Mouse (Mus musculus) liver, embryonic 12.5 days (tissue): ENCODE data around the gene Mettl7a3. TPM values are rescaled to one million over a fixed set of nuclear protein-coding genes. Genes with fewer than 3 reads are reported as not detected.
"Not testable (repeated sequence)": the region's sequence is repeated elsewhere in the genome, so short reads cannot be mapped to it uniquely, and the experiment has no call there.

Source experiments
- ATAC-seq: fragments of 200-750 bp; cut with Nextera tagmentation; 2 replicates; pipeline ENCODE4 v1.8.0; 2017; ENCODE audit warnings: moderate number of reproducible peaks, mild to moderate bottlenecking, moderate library complexity
- H3K27ac ChIP-seq: fragments of 300-500 bp; sonication (generic); 2 replicates; pipeline ENCODE4 v1.5.1; 2016; ENCODE audit warnings: mild to moderate bottlenecking
- H3K27me3 ChIP-seq: fragments of 300-500 bp; sonication (generic); replicated peaks from 2 replicates; pipeline ENCODE4 v1.6.1; 2016; ENCODE audit warnings: mild to moderate bottlenecking, moderate library complexity
- H3K36me3 ChIP-seq: fragments of 300-500 bp; sonication (generic); 2 replicates; pipeline ENCODE4 v1.6.1; 2016; ENCODE audit warnings: mild to moderate bottlenecking, moderate library complexity
- H3K4me1 ChIP-seq: fragments of 300-500 bp; sonication (generic); 2 replicates; pipeline ENCODE4 v1.6.1; 2016
- H3K4me2 ChIP-seq: fragments of 300-500 bp; sonication (generic); 2 replicates; pipeline ENCODE4 v1.6.1; 2016; ENCODE audit warnings: mild to moderate bottlenecking, moderate library complexity
- H3K4me3 ChIP-seq: fragments of 300-500 bp; sonication (generic); 2 replicates; pipeline ENCODE4 v1.5.1; 2016; ENCODE audit warnings: mild to moderate bottlenecking, moderate library complexity
- H3K9ac ChIP-seq: fragments of 300-500 bp; sonication (generic); 2 replicates; pipeline ENCODE4 v1.6.1; 2016; ENCODE audit warnings: mild to moderate bottlenecking, moderate library complexity
- H3K9me3 ChIP-seq: fragments of 300-500 bp; sonication (generic); replicated peaks from 2 replicates; pipeline ENCODE4 v1.6.1; 2016; ENCODE audit warnings: mild to moderate bottlenecking, moderate library complexity
- WGBS: fragments of 180-500 bp; shearing (Covaris S2); methylation state at CpG from one replicate; pipeline ENCODE4 v1.1.7; 2016; ENCODE audit not compliant: insufficient replicate concordance; 5-methylcytosine and 5-hydroxymethylcytosine counted together
- polyA plus RNA-seq: library from polyadenylated mRNA; unstranded; fragments of >200 nt; fragmentation: Nextera tagmentation; extraction: Ambion mirVana; gene quantifications from 2 replicates; pipeline ENCODE4 v1.2.1, GENCODE M21; 2016

Gene Mettl7a3
- polyA plus RNA-seq, 1 experiment from 2014 or later, result not detected

GRCm38 (mm10) chr15:100312346-100312745 lies 22.4 kb upstream of the Mettl7a3 start:
- H3K27ac ChIP-seq, result no peak overlapping the region
- H3K9ac ChIP-seq, result no peak overlapping the region
- H3K27me3 ChIP-seq, result no peaks in the 10 kb centered on the region
- whole genome bisulfite sequencing, result 56% methylated on average over 2 of the region's 2 CpGs
- ATAC-seq, result no peak
- H3K4me1 ChIP-seq, result peaks cover 15% of the 10 kb centered on the region
- no peak overlapping the region for H3K4me3 ChIP-seq
- no peak overlapping the region for H3K4me2 ChIP-seq
- no peaks in the 10 kb centered on the region for H3K9me3 ChIP-seq
- peaks cover 13% of the 10 kb centered on the region for H3K36me3 ChIP-seq

DNA sequence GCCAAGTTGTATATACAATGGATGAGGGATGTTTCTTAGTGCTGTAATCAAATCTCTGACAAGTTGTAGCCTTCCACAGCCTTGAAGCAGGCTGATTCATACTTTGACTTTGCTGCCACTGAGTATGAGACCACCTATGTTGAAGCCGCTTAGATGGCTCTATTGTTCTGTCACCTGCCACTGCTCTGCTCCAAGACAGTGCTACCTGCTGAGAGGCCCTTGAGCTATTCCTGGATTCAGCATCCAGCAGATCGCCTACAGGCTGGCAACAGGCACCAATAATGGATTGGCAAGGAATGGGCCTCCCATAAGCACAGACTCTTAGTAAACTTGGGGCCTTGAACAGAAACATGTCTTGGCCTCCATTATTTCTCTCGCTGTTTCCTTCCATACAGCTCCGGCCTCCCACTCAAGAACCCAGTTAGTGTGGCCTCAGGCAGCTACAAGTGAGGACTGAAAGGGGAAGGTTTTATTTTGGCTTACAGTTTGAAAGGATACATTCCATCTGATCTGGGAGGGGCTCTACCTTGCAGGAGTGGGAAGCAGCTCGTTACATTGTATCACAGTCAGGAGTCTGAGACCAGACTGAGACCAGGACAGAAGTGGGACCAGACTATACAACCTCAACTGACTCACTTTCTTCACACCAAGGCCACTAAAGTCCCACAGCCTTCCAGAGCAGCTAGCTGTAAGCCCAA lies 20.1 kb upstream of the Mettl7a3 start:
- no peak overlapping the region for H3K4me3 ChIP-seq
- no peak overlapping the region for H3K4me2 ChIP-seq
- H3K27ac ChIP-seq, result no peak overlapping the region
- H3K27me3 ChIP-seq, result no peaks in the 10 kb centered on the region
- H3K36me3 ChIP-seq, result peaks cover 13% of the 10 kb centered on the region
- H3K4me1 ChIP-seq, result peaks cover 12% of the 10 kb centered on the region
- no peaks in the 10 kb centered on the region for H3K9me3 ChIP-seq
- WGBS, result 86% methylated on average over 5 of the region's 5 CpGs
- ATAC-seq, result no peak
- H3K9ac ChIP-seq, result no peak overlapping the region

DNA sequence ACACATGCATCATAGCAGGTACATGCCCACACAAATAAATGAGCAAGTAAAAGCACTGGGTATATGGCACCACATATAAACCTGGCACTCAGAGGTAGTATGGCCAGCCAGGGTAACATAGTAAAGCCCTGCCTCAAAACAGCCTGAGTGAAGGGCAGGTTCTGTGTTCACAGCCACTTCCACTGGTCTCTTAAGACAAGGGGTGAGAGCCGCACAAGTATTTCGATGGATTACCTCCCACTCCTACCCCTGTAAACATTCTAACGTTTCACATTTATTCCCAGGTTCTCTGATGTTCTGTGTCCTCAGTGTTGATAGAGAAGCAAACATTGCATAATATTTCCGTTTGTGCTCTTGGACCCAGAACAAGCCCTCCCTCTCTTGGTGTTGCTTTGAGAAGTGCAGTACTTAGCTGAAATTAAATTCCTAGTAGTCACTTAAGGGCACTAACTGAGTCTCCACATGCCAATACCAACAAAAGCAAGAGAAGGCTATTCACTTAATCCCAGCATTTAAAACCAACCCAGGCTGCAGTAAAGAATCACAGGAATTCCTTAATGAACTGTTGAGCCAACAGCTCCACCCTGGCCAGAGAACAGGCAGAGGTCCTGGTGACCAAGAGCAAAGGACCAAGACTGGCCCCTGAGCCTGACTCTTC lies 16.6 kb upstream of the Mettl7a3 start:
- not testable (repeated sequence) for H3K36me3 ChIP-seq, H3K4me3 ChIP-seq, H3K9me3 ChIP-seq, H3K4me2 ChIP-seq, H3K4me1 ChIP-seq, ATAC-seq, H3K27me3 ChIP-seq, H3K27ac ChIP-seq, H3K9ac ChIP-seq
- WGBS, result 52% methylated on average over 4 of the region's 4 CpGs

- Histone ChIP-seq H3K27me3 (no peaks in the 10 kb centered on the region), H3K27ac (no peak overlapping the region), H3K4me2 (no peak overlapping the region), H3K9me3 (no peaks in the 10 kb centered on the region), H3K4me3 (no peak overlapping the region), H3K9ac (no peak overlapping the region), H3K36me3 (peaks cover 2% of the 10 kb centered on the region), H3K4me1 (peaks cover 14% of the 10 kb centered on the region)
- ATAC-seq, result no peak
- 50% methylated on average over 1 of the region's 1 CpGs for WGBS
Measured at GRCm38 (mm10) chr15:100319884-100320283, 14.8 kb upstream of the Mettl7a3 start.

- no peak overlapping the region for H3K9ac ChIP-seq
- ATAC-seq, result no peak
Measured at GRCm38 (mm10) chr15:100320295-100320905, 14.3 kb upstream of the Mettl7a3 start.

GRCm38 (mm10) chr15:100321134-100321533 lies 13.6 kb upstream of the Mettl7a3 start:
- H3K27ac ChIP-seq, result no peak overlapping the region
- WGBS, result 49% methylated on average over 5 of the region's 5 CpGs
- no peaks in the 10 kb centered on the region for H3K36me3 ChIP-seq
- H3K9ac ChIP-seq, result no peak overlapping the region
- no peaks in the 10 kb centered on the region for H3K9me3 ChIP-seq
- ATAC-seq, result no peak
- no peak overlapping the region for H3K4me3 ChIP-seq
- H3K4me2 ChIP-seq, result no peak overlapping the region
- H3K4me1 ChIP-seq, result peaks cover 14% of the 10 kb centered on the region
- H3K27me3 ChIP-seq, result 0 out of 2 replicates have a peak, but pooled peaks cover 2% of the 10 kb centered on the region

More at GRCm38 (mm10) chr15:100320295-100320905, 14.3 kb upstream of the Mettl7a3 start:
- WGBS, result 57% methylated on average over 9 of the region's 9 CpGs
- Histone ChIP-seq H3K27ac (no peak overlapping the region), H3K36me3 (no peaks in the 10 kb centered on the region), H3K4me3 (no peak overlapping the region), H3K4me2 (no peak overlapping the region), H3K4me1 (peaks cover 14% of the 10 kb centered on the region), H3K9me3 (no peaks in the 10 kb centered on the region), H3K27me3 (no peaks in the 10 kb centered on the region)

DNA sequence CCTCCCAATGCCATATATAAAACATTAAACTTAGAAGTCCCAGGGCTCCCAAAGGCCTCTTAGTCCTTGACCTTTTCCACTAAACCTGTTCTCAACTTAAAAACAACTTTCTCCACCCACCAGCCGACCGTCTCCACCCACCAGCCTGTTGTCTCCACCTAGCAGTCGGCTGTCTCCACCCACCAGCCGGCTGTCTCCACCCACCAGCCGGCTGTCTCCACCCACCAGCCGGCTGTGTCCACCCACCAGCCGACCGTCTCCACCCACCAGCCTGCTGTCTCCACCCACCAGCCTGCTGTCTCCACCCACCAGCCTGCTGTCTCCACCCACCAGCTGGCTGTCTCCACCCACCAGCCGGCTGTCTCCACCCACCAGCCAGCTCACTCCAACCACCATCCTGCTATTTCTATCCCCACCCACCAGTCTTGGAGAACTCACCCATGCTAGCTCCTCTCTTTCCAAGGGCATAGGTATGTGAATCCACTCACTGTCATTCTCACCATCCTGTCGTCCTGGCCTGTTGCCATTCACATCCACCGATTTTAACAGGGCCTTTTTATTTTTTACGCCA lies 10.6 kb upstream of the Mettl7a3 start:
- ATAC-seq, result peak; percentile 54; the same call in 1 of the 2 replicates
- Histone ChIP-seq H3K9me3 (no peaks in the 10 kb centered on the region), H3K27ac (no peak overlapping the region), H3K9ac (no peak overlapping the region), H3K4me2 (no peak overlapping the region), H3K27me3 (0 out of 2 replicates have a peak, but pooled peaks cover 5% of the 10 kb centered on the region), H3K4me3 (no peak overlapping the region), H3K4me1 (peaks cover 14% of the 10 kb centered on the region), H3K36me3 (no peaks in the 10 kb centered on the region)
- 49% methylated on average over 12 of the region's 12 CpGs for WGBS

DNA sequence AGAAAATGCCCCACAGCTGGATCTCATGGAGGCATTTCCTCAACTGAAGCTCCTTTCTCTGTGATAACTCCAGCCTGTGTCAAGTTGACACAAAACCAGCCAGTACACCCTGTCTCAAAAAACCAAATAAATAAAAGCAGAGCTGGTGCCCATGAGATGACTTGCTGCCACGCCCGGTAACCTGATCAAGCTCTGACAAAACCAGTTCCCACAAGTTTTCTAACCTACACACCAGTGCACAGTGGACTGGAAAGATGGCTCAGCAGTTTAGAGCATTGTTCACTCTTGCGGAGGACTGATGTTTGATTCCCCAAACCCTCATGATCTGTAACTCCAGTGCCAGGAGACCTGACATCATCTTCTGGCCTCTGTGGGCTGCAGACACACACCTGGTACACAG lies 9.5 kb upstream of the Mettl7a3 start:
- H3K27me3 ChIP-seq, result 0 out of 2 replicates have a peak, but pooled peaks cover 5% of the 10 kb centered on the region
- no peaks in the 10 kb centered on the region for H3K36me3 ChIP-seq
- no peak overlapping the region for H3K27ac ChIP-seq
- WGBS, result 72% methylated on average over 3 of the region's 3 CpGs
- ATAC-seq, result no peak
- H3K9me3 ChIP-seq, result no peaks in the 10 kb centered on the region
- no peak overlapping the region for H3K4me2 ChIP-seq
- peaks cover 10% of the 10 kb centered on the region for H3K4me1 ChIP-seq
- H3K9ac ChIP-seq, result no peak overlapping the region
- no peak overlapping the region for H3K4me3 ChIP-seq

GRCm38 (mm10) chr15:100328089-100328488 lies 6.6 kb upstream of the Mettl7a3 start:
- 56% methylated on average over 4 of the region's 4 CpGs for WGBS
- H3K27me3 ChIP-seq, H3K4me1 ChIP-seq, ATAC-seq, H3K9ac ChIP-seq, H3K4me2 ChIP-seq, H3K4me3 ChIP-seq, H3K9me3 ChIP-seq, H3K36me3 ChIP-seq, H3K27ac ChIP-seq: not testable (repeated sequence)

- not testable (repeated sequence) for ATAC-seq, H3K27me3 ChIP-seq, H3K36me3 ChIP-seq, H3K4me2 ChIP-seq, H3K9ac ChIP-seq, H3K4me1 ChIP-seq, H3K9me3 ChIP-seq, H3K27ac ChIP-seq, H3K4me3 ChIP-seq
- 79% methylated on average over 10 of the region's 10 CpGs for WGBS
Measured at GRCm38 (mm10) chr15:100329336-100329735, 5.4 kb upstream of the Mettl7a3 start.

- Histone ChIP-seq H3K4me2 (no peak overlapping the region), H3K4me1 (no peaks in the 10 kb centered on the region), H3K27ac (no peak overlapping the region), H3K9ac (no peak overlapping the region), H3K4me3 (no peak overlapping the region), H3K9me3 (no peaks in the 10 kb centered on the region), H3K36me3 (no peaks in the 10 kb centered on the region), H3K27me3 (peaks cover 8% of the 10 kb centered on the region; the same call in 1 of the 2 replicates)
- ATAC-seq, result no peak
- WGBS, result 69% methylated on average over 7 of the region's 7 CpGs
Measured at GRCm38 (mm10) chr15:100330739-100331138, 4.0 kb upstream of the Mettl7a3 start.
